Mouse (Mus musculus): ENCODE results near the gene Gpr183.

Gene Gpr183

GRCm38 (mm10) chr14:121938256-121939191, 26.5 kb downstream of the Gpr183 start:
- in situ Hi-C loops (cut with MboI; ENCODE audit: low pct_unique_long_range_greater_than_20kb in 1 of 2, low sequenced_read_pairs in 2 of 2, unreplicated experiment in 1 of 2), result no loop called here

GRCm38 (mm10) chr14:121937601-121938255, 27.3 kb downstream of the Gpr183 start:
- in situ Hi-C loops (cut with MboI; ENCODE audit: low pct_unique_long_range_greater_than_20kb in 1 of 2, low sequenced_read_pairs in 2 of 2, unreplicated experiment in 1 of 2), result no loop called here

DNA sequence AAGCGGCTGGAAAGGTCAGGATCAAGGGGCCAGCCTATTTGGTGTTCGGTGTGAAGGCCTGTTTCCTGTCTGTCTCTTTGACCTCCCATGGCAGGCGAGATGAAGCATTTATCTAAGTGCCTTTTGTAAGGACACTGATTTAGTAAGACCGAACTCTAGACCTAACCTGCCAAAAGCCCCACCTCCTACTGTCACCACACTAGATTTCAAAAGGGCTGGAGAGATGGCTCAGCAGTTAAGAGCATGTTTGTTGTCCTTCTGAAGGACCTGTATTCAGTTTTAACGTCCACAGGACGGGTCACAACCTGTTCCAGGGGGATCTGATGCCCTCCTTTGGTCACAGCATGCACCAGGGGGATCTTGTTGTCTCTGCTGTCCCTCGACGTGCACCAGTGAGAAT, 28.1 kb downstream of the Gpr183 start:
- in situ Hi-C loops (cut with MboI; ENCODE audit: low pct_unique_long_range_greater_than_20kb in 1 of 2, low sequenced_read_pairs in 2 of 2, unreplicated experiment in 1 of 2), result no loop called here

GRCm38 (mm10) chr14:121936356-121936755, 28.6 kb downstream of the Gpr183 start:
- in situ Hi-C loops (cut with MboI; ENCODE audit: low pct_unique_long_range_greater_than_20kb in 1 of 2, low sequenced_read_pairs in 2 of 2, unreplicated experiment in 1 of 2), result no loop called here

GRCm38 (mm10) chr14:121934597-121934946, 30.4 kb downstream of the Gpr183 start:
- in situ Hi-C loops (cut with MboI; ENCODE audit: low pct_unique_long_range_greater_than_20kb in 1 of 2, low sequenced_read_pairs in 2 of 2, unreplicated experiment in 1 of 2), result loop anchor here in 1 of 2 experiments (5.0 kb wide), 1 partner anchor 128 kb away; no protein-coding TSS in a partner anchor

GRCm38 (mm10) chr14:121933906-121934596, 30.9 kb downstream of the Gpr183 start:
- in situ Hi-C loops (cut with MboI; ENCODE audit: low pct_unique_long_range_greater_than_20kb in 1 of 2, low sequenced_read_pairs in 2 of 2, unreplicated experiment in 1 of 2), result loop anchor here in 1 of 2 experiments (5.0 kb wide), 1 partner anchor 128 kb away; no protein-coding TSS in a partner anchor

DNA sequence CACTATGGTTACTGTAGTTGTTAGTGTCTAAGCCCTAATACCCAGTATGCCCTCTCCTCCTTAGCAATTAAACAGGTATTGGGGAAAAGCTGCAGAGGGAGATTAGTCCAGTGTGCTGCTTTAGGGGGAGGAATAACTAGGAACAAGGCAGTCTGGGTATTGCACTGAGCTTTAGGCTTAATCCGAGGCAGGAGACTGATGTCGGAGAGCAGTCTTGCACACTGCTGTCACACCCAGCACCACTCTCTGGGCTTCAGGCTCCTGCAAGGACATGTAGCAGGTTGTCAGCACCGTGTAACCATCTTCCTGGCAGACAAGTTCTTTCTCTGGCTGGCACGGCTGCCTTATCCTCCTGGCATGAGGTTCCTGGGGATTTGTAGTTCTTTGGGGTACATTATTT, 32.8 kb downstream of the Gpr183 start:
- in situ Hi-C loops (cut with MboI; ENCODE audit: low pct_unique_long_range_greater_than_20kb in 1 of 2, low sequenced_read_pairs in 2 of 2, unreplicated experiment in 1 of 2), result loop anchor here in 1 of 2 experiments (5.0 kb wide), 1 partner anchor 130 kb away; no protein-coding TSS in a partner anchor

- in situ Hi-C loops (cut with MboI; ENCODE audit: low pct_unique_long_range_greater_than_20kb in 1 of 2, low sequenced_read_pairs in 2 of 2, unreplicated experiment in 1 of 2), result loop anchor here in 1 of 2 experiments (5.0 kb wide), 1 partner anchor 131 kb away; no protein-coding TSS in a partner anchor
Observed at GRCm38 (mm10) chr14:121931594-121931993, 33.4 kb downstream of the Gpr183 start.

DNA sequence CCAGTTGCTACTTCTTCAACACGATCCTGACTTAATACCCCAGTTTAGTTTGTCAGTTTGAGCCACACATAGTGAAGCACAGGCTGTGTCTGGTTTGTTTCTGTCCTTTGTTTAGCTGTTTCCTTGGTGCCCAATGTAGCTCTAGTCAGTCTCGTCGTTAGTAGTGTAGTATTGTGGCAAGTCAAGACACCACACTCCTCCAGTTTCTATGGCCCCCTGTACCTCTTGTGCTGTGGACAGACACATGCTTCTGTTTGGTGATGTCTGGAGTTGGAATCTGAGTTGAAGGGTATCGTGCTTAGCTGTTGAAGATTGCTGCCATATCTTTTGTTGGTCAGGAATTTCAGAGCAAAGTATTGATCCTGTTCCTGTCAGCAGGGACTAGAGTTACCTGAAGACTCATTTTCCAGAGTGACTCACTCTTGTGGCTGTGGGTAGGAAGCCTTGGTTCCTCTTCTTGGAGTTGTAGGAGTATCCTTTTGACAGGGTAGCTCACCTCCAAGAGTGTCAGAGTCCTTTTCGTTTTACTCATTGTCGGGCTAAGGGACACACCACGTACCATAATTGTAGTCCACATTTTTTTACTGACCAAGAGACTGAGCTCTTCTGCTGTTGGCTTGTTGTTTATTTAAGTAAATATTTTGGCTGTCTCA, 34.1 kb downstream of the Gpr183 start:
- in situ Hi-C loops (cut with MboI; ENCODE audit: low pct_unique_long_range_greater_than_20kb in 1 of 2, low sequenced_read_pairs in 2 of 2, unreplicated experiment in 1 of 2), result loop anchor here in 1 of 2 experiments (5.0 kb wide), 1 partner anchor 131 kb away; no protein-coding TSS in a partner anchor

DNA sequence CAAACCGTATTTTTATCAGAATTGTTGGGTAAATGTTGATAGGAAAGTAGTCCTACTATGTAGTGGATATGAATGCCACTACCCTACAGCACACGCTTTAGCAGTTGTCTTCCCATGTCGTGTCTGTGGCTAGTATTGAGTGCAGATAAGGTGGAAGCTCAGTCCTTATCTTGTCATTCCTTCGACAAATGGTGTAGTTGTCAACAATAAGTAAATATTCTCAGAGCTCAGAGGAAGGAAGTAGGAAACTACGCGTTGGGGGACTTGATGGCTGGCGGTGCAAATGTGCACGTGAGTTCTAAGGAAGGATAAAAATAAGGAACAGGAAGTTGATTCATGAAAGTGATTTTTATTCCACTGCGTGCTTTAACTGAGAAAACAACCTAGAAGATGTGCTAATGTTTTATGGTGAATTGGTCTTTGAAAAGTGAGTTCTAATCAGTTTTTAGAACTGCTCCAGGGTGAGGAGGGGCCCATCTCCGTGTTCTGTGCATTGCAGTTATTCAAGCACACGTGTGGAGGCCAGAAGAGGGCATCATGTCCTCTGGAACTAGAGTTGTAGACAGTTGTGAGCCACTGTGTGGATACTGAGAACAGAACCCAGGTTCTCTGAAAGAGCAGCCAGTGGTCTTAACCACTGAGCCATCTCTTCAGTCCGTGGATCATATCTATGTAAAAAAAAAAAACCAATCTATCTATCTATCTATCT, 35.6 kb downstream of the Gpr183 start:
- in situ Hi-C loops (cut with MboI; ENCODE audit: low pct_unique_long_range_greater_than_20kb in 1 of 2, low sequenced_read_pairs in 2 of 2, unreplicated experiment in 1 of 2), result no loop called here

GRCm38 (mm10) chr14:121928375-121929137, 36.4 kb downstream of the Gpr183 start:
- in situ Hi-C loops (cut with MboI; ENCODE audit: low pct_unique_long_range_greater_than_20kb in 1 of 2, low sequenced_read_pairs in 2 of 2, unreplicated experiment in 1 of 2), result no loop called here

- in situ Hi-C loops (cut with MboI; ENCODE audit: low pct_unique_long_range_greater_than_20kb in 1 of 2, low sequenced_read_pairs in 2 of 2, unreplicated experiment in 1 of 2), result no loop called here
Observed at GRCm38 (mm10) chr14:121927451-121927850, 37.5 kb downstream of the Gpr183 start.

DNA sequence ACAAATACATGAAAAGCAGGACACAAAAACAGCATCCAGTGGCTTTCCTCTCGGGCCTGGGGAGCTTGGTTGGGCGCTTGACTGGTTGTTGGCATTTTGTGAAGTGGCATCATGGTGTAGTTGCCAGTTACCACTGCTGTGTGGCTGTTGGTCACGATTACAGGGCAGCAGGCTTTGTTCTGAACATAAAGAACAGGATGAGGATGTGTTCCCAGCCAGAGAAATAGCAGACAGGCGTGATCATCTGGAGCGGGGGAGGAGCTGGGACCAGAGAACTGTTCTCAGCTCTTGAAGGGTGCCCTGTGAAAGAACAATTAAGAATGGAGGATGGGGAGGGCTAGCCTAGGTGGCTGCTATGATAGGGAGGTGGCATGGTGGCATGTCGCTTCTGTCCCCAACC, 38.1 kb downstream of the Gpr183 start:
- in situ Hi-C loops (cut with MboI; ENCODE audit: low pct_unique_long_range_greater_than_20kb in 1 of 2, low sequenced_read_pairs in 2 of 2, unreplicated experiment in 1 of 2), result no loop called here

- in situ Hi-C loops (cut with MboI; ENCODE audit: low pct_unique_long_range_greater_than_20kb in 1 of 2, low sequenced_read_pairs in 2 of 2, unreplicated experiment in 1 of 2), result no loop called here
Observed at GRCm38 (mm10) chr14:121924876-121925275, 40.1 kb downstream of the Gpr183 start.

DNA sequence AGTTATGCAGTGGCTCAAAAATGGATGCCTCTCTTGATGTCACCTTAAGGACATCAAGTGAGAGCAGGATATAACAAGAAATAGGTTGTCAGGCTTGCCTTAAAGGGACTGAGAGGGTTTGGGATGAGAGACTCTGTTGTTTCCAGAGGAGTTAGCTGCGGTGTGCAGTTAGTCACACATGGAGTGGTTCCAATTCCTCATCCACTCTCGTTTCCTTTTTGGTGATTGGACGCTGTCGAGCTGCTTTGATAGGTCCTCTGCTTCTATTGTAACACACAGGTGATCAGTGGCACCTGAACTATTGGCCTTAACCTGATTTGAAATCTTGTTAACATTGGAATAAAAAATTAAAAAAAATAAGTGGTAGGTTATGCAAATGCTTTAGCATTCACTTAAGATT, 42.3 kb downstream of the Gpr183 start:
- in situ Hi-C loops (cut with MboI; ENCODE audit: low pct_unique_long_range_greater_than_20kb in 1 of 2, low sequenced_read_pairs in 2 of 2, unreplicated experiment in 1 of 2), result no loop called here

- in situ Hi-C loops (cut with MboI; ENCODE audit: low pct_unique_long_range_greater_than_20kb in 1 of 2, low sequenced_read_pairs in 2 of 2, unreplicated experiment in 1 of 2), result no loop called here
Observed at GRCm38 (mm10) chr14:121922016-121922415, 43.0 kb downstream of the Gpr183 start.

DNA sequence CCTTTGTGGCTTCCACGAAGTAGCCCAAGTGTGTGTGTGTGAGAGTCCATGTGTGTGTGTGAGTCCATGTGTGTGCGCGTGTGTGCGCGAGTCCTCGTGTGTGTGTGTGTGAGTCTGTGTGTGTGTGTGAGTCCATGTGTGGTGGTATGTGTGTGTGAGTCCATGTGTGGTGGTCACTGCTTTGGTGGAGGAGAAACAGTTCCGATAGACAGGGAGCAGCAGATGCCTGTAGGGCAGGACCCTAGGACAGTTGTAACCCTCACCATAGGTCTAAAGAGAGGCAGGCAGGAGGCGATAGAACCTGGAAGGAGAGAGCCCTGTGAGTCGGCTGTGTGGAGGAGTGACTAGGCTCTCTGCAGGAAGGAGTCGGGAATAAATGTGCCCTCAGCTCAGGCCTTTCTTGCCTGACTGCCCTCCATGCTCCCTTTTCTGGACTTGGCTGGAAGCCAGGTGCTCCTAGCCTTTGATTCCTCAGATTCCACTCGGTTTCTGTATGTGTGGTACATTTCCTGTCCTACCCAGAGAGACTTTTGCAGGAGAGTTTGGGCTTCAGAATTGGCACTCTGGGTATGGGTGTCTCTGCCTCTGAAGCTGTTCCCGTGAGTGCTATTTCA, 44.4 kb downstream of the Gpr183 start:
- in situ Hi-C loops (cut with MboI; ENCODE audit: low pct_unique_long_range_greater_than_20kb in 1 of 2, low sequenced_read_pairs in 2 of 2, unreplicated experiment in 1 of 2), result no loop called here

All from mouse embryonic stem cell (cell line).